Mouse (Mus musculus): ENCODE measurements around the gene Hoxd8. TPM values are rescaled to one million over a fixed set of nuclear protein-coding genes. Genes with fewer than 3 reads are reported as not detected.

The Hoxd8 gene
- total RNA-seq, 2 experiments from 2014 or later, result 30.0 to 38.2 TPM

DNA sequence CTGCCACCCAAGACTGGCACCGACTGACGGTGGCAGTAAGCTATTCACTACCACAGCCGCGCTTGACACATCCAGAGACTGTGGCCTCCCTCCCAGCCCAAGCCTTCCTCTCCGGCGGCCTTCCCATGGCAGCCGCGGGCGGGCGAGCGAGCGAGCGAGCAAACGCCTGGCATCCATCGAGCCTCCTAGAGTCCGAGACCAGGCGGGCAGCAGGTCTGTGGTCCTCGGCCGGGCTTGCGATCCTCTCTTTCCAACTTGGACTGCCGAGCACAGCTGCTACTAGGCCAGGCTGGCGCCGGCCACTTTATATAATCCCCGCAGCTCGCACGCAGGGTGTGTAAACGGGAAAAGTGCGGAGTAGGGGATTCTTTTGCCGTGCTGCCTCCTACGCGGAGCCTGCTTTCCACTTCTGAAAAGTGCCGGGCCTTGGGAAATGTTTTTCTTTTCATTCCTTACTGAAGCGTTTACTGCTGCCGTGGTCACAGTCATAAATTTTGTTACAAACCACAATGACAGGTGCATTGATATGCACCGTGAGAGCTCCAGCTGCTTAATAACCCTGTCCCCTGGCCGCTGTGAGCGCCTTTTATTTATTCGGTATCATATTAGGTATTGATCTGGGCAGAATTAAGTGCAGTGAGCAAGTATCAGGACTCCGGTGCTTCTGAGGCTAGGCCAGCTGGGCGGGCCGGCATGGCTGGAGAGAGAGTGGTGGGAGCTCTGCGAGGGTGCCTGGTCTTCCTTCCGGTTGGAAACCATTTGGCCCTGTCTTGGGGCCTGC is 36.1 kb downstream of the Hoxd8 start:
- no peak for DNase-seq
- intact Hi-C loops (cut with DNase I; ENCODE audit: low total_unique reads), result no loop called here

DNA sequence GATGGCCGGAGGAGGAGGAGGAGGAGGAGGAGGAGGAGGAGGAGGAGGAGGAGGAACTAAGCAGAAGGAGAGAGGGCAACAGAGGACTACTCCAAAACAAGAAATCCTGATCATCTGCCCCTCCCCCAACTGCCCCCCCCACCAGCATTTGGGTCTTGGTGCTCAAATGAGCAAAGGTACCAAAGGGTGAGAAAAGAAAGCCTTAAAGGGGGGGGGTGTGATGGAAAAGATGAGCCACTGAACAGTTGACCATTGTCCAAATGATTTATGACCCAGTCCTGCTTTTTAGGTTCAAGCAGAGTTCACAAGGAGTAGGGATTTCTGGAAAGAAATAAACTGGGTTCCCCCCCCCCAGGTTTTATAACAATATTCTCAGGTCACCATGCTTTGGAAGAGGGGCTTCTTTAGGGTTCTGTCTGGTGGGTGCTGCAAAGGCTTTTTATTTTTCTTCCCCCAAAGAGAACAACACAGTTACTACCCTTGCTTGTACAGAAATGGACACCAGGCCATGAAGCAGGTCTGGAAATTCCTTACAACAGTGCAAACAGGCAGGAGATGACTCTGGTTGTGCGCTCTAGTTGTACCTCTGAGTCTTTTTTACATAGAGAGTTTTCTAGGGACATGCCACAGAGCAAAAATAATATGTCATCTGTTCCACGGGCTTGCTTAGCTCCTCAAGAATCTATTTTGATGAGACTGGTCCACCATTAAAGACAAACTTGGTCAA is 37.0 kb downstream of the Hoxd8 start:
- DNase-seq, result no peak
- intact Hi-C loops (cut with DNase I; ENCODE audit: low total_unique reads), result no loop called here

DNA sequence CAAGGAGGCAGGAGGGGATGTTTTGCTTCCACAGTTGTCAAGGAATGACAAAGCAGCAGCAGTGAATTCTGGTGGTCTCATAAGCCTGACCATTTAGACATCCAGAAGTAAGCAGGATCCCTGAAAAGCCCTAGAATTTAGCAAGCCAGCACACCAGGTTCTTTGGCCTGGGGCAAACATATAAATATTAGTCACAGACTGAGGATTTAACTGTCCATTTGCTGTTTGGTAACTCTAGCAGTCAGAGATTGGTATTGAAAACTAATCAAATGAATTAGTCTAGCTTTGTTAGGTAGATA is 37.5 kb downstream of the Hoxd8 start:
- intact Hi-C loops (cut with DNase I; ENCODE audit: low total_unique reads), result no loop called here
- no peak for DNase-seq

DNA sequence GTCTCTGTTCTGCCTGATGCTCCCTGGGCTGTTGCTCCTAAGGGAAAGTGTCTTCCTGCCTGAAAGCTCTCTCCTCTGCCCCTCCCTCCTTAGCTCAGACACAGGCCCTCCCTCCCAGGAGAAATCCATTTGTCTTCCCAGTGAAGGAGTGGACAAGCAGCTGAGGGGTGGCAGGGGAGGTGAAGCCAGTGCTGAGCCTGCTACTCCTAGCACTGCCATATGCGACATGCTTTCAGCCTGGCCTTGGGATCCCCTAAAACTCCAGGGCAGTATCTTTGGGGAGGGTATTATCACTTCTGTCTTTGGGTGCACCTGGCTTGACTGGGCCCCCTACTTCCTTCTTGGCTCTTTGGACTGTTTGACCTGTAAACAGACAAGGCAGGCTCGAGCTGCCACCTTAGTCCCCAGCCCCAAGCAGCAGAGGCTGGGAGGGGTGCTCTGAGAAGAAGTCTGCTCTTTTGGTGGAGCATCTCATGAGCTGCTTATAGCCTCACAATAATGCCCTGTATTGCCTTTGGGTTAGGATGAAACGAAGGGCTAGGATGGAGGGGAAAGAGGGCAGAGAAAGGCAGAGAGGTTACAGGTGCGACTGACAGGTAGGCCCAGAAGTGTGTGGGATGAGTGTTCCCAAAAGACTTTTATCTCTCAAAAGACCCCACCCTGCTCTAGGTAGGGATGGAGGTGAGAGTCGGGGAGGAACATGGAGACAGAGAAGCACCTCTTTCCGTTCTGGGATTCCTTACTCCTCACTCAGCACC is 41.3 kb downstream of the Hoxd8 start:
- intact Hi-C loops (cut with DNase I; ENCODE audit: low total_unique reads), result no loop called here
- no peak for DNase-seq

DNA sequence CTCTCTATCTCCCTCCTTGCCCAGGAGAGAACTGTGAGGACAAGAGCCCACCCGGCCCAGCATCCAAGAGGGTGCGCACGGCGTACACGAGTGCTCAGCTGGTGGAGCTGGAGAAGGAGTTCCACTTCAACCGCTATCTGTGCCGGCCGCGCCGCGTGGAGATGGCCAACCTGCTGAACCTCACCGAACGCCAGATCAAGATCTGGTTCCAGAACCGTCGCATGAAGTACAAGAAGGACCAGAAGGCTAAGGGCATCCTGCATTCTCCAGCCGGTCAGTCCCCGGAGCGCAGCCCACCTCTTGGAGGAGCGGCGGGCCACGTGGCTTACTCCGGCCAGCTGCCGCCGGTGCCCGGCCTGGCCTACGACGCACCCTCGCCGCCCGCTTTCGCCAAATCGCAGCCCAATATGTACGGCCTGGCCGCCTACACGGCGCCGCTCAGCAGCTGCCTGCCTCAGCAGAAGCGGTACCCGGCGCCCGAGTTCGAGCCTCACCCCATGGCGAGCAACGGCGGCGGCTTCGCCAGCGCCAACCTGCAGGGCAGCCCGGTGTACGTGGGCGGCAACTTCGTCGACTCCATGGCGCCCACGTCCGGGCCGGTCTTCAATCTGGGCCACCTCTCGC is 42.0 kb downstream of the Hoxd8 start:
- intact Hi-C loops (cut with DNase I; ENCODE audit: low total_unique reads), result no loop called here
- DNase-seq, result no peak

DNA sequence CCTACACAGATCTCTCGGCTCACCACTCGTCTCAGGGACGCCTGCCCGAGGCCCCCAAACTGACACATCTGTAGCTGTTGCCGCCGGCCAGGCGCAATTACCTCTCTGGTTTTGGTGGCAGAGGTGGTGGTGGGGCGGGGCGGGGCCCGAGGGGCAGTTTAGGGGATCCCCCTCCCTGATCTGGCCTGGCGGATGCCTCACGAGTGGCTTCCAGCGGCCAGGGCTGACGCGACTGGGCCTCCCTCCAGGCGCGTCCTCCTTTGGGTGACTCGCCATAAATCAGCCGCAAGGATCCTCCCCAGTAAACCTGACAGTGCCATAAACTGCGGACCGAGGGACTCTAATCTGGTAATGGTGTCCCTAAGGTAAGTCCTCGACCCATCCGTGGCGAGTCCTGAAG is 42.6 kb downstream of the Hoxd8 start:
- intact Hi-C loops (cut with DNase I; ENCODE audit: low total_unique reads), result no loop called here

DNA sequence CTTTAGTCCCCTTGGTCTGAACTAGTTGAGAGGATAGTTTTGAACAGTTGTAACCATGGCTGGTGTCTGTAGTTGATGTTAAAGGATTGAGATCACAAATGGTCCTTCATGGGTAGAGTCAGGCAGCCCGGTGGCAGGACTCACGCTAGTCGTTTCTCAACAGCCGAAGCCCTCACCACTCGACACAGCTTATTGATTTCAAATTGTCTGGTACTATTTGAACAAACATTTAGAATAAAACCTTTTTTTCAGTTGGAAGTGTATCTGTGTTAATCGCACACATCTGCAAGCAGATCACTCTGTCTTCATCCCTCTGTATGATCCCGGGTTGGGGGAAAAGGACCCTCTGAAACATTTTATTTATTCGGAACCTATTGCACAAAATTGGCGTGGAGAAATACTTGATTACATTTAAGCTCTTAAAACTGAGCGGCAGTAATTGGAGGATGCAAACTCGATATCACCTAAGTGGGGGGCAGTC is 43.3 kb downstream of the Hoxd8 start:
- intact Hi-C loops (cut with DNase I; ENCODE audit: low total_unique reads), result no loop called here
- DNase-seq, result no peak

More for the DNA sequence above, 42.6 kb downstream of the Hoxd8 start:
- DNase-seq, result no peak

DNA sequence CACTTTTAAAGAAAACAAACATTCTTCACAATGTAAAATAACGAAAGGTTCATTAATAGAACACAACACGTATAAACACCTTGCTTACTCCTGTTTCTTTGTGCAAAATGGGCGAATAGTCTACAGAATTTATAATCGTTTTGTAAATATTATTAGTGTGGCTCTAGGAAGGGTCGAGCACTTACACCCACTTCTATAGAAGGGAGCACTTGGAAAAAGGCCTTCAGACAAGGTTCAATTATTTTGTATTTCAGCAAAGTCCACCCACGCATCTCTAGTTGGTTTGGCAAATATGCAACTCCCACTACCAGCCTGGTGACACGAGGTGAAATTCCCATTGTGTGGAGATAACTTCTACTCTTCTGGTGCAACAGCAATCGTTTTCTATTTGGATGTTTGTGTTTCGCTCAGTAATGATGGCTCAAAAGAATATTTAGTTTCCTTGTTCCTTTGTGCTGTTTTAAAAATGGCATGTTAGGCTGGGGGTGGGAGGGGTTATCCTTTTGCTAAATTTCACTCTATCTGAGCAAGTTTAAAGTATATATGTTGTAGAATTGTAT is 44.1 kb downstream of the Hoxd8 start:
- no peak for DNase-seq
- intact Hi-C loops (cut with DNase I; ENCODE audit: low total_unique reads), result no loop called here

DNA sequence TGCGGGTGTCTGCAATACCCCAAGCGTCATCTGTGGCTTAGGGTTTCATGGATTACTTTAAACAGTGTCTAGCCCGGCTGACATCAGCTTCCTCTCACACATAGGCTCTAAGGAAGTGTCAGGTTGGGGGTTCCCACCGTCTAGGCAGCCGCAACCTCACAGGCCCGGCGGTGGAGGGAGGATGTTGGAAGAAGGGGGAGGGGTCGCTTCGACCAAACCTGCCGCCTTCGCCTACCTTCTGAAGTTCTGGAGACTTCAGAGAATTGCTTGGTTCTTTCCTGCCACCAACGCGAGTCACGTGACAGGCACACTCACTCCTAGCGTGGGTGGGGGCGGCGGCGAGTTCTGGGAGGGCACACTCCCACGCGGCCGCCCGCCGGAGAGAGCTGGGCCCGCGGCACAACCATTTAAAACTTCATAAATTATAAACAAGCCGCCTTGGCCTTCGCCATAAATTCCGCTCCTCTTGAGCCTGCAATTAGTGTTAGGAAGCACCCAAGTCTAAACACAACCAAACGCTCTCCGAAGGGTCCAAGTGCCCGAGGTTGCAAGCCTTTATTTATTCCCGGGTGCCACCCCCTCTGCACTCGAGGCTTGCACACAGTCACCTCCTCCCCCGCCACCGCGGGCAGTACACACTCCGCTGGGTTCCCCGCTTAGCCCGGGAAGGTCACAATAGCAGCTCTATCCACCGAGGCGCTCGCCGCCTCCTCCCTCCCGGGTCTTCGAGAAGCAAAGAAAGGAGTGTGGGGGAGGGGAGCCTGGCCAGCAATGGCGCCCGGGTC is 45.1 kb downstream of the Hoxd8 start:
- DNase-seq, result no peak
- intact Hi-C loops (cut with DNase I; ENCODE audit: low total_unique reads), result no loop called here

DNA sequence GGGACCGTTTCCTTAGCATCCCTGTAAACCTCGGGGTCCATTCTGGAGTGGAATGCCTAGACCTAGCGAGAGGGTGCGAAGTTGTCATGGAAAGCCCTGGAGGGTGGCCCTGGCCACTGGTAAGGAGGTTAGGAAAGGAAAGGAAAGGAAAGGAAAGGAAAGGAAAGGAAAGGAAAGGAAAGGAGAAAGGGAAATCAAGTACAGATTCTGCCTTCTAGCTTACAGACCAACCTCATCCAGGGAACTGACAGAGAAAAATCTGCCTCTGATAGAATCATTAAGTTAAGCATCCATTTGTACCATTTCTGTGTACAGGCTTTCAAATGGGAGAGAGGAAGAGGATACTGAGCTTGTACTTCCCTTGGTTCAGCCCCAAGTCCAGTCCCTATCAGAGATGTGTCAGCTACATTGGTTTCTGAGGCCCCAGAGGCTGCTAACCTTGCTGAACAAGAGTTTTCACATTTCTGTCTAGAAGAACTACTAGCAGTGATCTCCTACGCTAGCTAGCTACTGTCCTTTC is 46.4 kb downstream of the Hoxd8 start:
- intact Hi-C loops (cut with DNase I; ENCODE audit: low total_unique reads), result no loop called here
- DNase-seq, result no peak

DNA sequence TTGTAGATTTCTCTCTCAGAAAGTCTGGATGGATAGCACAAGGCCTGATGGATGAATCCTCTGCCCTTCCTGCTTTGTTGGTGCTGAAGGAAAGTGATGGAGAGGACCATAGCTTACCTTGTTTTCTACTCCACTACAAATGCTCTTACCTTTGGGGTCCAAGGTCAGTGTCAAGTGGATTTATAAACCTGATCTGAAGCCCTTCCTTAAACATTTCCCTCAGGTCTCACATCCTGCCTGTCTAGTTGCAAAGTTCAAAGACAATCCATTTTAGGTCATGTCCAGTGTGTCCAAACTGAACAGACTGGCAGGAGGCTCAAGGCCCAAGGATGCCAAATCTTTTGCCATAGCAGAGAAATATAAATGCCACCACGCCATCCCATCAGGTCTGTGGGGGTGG is 47.4 kb downstream of the Hoxd8 start:
- intact Hi-C loops (cut with DNase I; ENCODE audit: low total_unique reads), result no loop called here
- no peak for DNase-seq

DNA sequence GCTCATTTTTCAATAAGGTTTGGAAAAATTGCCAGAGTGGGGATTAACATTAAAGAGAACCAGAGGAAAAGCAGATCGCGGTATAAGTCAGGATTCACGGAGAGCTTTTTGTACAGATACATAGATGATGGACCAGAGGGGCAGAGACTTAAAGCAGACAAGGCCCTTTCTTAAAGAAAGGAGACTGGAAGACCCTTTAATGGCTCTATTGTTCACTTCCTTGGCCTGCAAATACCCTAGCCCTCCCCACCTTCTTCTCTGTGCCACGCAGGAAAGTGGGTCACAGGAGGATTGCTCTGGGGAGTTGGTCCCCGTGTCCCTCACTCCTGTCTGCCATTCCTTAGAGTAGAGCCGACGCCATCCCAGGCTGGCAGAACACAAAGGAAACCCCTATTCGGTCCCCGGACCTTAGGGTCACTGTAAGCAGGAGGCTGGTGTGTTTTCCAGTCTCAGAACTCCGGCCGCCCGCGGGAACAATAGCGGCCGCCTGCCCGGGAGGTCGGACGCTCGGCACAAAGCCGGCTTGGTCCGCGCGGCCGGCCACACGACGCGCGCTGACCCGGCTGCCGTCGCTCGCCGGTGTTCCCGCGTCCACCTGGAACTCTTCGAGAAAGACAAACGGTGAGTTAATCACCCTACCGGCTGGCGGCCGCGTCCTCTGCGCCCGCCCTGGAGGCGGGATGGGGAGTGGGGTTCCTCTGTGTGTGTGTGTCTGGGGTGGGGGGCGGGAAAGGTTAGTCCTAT is 48.2 kb downstream of the Hoxd8 start:
- DNase-seq, result no peak
- intact Hi-C loops (cut with DNase I; ENCODE audit: low total_unique reads), result no loop called here

DNA sequence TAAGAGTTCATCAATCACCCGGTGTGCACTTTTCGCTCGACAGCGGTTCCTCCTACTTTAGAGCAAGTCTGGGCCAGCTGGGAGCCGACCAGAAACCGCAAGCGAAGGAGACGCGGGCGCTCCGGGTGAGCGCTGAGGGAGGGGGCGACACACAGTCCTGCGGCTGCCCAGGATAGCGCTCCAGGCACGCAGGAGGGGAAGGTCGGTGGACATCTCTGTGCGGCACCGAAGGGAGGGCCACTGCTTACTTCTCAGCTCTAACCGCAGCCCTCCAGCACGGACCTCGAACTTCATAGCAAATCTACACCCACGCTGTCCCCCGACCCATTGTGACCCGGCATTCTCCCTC is 48.7 kb downstream of the Hoxd8 start:
- no peak for DNase-seq
- intact Hi-C loops (cut with DNase I; ENCODE audit: low total_unique reads), result no loop called here

DNA sequence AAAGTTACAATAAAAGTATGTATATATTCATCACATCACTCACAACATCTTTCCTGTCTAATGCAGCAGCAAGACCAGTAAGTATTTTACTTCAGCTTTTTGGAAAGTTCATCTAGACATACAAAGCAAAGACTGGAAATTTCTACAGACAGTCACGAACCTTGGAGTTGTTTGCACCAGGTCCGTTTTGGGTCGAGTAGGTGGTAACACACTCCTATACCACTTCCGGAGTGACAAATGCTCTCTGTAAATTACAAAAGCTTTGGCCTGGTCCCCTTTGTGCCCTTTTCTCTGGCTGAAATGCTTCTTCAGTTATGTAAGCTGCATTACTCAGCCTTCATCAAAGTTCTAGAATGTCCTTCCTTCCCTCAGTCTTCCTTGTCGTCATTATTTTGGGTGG is 49.3 kb downstream of the Hoxd8 start:
- no peak for DNase-seq
- intact Hi-C loops (cut with DNase I; ENCODE audit: low total_unique reads), result no loop called here
